Mouse (Mus musculus) embryonic stem cell, embryonic (primary cell): ENCODE data around the gene Fbxo6.

Experiments
- CTCF ChIA-PET, 4 experiments: fragments of 300-600 bp in 2 of 4; fragments of 350-600 bp in 2 of 4; sonication (Branson Sonifier 250); formaldehyde crosslinking; loops; one replicate each; lab custom pipeline; 2022; ENCODE audit warnings: inconsistent platforms in 2 of 4; lab: Charles Lee
- POLR2A ChIA-PET, 4 experiments: fragments of 300-600 bp in 2 of 4; fragments of 350-600 bp in 2 of 4; sonication (Branson Sonifier 250); formaldehyde crosslinking; loops; one replicate each; lab custom pipeline; 2022; ENCODE audit warnings: antibody characterized with exemption in 4 of 4, inconsistent platforms in 1 of 4; lab: Charles Lee

Fbxo6 gene

DNA sequence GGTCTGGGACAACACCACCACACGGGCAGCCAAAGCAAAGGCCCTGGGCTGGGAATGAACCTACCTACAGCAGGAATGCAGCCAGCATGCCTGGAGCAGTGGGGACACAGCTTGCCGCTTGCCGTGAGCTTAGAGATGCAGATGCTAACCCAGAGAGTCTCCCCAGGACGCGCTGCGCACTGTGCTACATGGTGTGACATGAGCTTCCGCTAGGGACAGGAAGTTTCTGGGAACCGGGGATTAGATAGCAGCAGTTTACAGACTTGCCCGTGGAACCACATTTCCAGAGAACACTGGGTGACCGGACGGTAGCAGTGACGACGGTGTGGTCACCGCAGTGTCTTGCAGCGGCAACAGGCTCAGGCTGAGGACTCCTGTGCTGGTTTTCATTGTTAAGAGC is 17.6 kb upstream of the Fbxo6 start:
- POLR2A ChIA-PET = interaction anchor here (0.6 to 4.3 kb wide), 39 partner anchors 9 to 931 kb away, joined by 3 to 21 read pairs (median 5); partner anchors contain the start of genes Fbxo2 (in 2 of the 4), Fbxo44 (in 2 of the 4), Fbxo6 (in 2 of the 4) and Mtor (in 2 of the 4)
- CTCF ChIA-PET = interaction anchor here (0.5 to 8.7 kb wide), 85 partner anchors 8 to 512 kb away, joined by 3 to 192 read pairs (median 6); partner anchors contain the start of genes Disp3 (in 4 of the 4), Fbxo2 (in 2 of the 4), Fbxo44 (in 2 of the 4) and Fbxo6 (in 1 of the 4)

DNA sequence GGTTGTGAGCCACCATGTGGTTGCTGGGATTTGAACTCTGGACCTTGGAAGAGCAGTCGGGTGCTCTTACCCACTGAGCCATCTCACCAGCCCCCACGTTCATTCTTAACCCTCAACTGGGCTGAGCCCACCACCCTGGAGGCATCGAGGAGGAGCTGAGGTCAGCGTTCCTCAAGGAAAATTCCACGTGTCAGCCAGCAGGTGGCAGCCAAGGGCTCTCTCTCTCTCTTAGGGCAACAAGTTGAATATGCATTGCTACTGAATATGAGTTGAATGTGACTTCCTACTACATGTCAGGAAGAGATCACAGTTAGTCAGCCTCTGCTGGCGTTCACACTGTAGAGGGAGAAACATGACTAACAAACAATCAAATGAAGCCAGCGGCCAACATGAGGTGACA is 16.3 kb upstream of the Fbxo6 start:
- CTCF ChIA-PET = interaction anchor here (0.5 to 8.7 kb wide), 88 partner anchors 7 to 1584 kb away, joined by 3 to 192 read pairs (median 4); partner anchors contain the start of genes Disp3 (in 4 of the 4), Fbxo2 (in 2 of the 4), Fbxo44 (in 2 of the 4) and Draxin (in 1 of the 4)
- POLR2A ChIA-PET = interaction anchor here in 3 of 4 experiments (0.5 to 4.3 kb wide), 17 partner anchors 8 to 443 kb away, joined by 3 to 21 read pairs (median 5); partner anchors contain the start of genes Fbxo2 (in 2 of the 3), Fbxo44 (in 2 of the 3), Draxin (in 1 of the 3) and Mad2l2 (in 1 of the 3)

DNA sequence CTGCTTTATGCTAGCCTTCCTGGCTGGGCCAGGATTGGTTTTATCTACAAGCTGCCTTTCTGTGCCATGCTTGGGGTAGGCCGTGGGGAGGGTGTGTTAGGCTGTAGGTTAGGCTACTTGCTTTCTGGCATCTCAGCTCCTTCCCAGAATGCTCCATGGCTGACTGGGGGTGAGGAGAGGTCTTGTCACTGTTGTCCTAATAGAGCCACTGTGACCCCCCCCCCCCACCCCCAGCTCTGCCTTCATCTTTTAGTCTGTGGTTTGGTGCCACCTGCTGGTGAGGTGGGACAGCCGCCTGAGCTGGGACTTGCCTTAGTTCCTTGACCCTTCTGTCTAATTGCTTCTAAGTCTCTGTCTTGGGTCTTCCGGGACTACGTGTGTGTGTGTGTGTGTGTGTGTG is 15.0 kb upstream of the Fbxo6 start:
- CTCF ChIA-PET = interaction anchor here (0.5 to 8.7 kb wide), 120 partner anchors 8 to 1913 kb away, joined by 3 to 192 read pairs (median 4); partner anchors contain the start of genes Disp3 (in 3 of the 4), Draxin (in 2 of the 4), Fbxo6 (in 2 of the 4) and Agtrap (in 1 of the 4)
- POLR2A ChIA-PET = interaction anchor here (0.6 to 2.2 kb wide), 23 partner anchors 8 to 462 kb away, joined by 3 to 8 read pairs (median 3); partner anchors contain the start of gene Plod1 (in 1 of the 4)

DNA sequence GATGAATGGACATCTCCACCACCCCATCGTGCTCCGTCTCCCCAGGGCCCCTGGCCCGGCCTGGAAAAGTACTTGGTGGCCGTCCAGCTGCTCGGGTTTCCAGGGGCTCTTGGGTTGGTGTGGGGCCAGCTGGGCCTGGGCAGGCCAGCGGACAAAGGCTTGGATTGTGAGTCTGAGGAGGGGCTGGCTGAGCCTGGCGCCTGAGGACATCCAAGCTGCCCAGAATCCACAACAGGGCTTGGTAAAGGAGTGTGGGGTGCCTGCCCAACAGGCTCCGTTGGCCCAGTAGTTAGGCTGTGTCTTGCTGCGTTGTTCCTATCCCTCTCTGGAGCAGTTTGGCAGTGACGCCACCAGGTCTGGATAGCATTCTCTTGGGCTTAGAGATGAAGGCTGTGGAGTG is 14.5 kb upstream of the Fbxo6 start:
- POLR2A ChIA-PET = interaction anchor here (0.7 to 2.2 kb wide), 19 partner anchors 8 to 463 kb away, joined by 3 to 8 read pairs (median 4); partner anchors contain the start of gene Plod1 (in 1 of the 4)
- CTCF ChIA-PET = interaction anchor here (0.6 to 8.7 kb wide), 96 partner anchors 7 to 1913 kb away, joined by 3 to 192 read pairs (median 5); partner anchors contain the start of genes Disp3 (in 3 of the 4), Draxin (in 2 of the 4), Fbxo6 (in 2 of the 4) and Mad2l2 (in 1 of the 4)

DNA sequence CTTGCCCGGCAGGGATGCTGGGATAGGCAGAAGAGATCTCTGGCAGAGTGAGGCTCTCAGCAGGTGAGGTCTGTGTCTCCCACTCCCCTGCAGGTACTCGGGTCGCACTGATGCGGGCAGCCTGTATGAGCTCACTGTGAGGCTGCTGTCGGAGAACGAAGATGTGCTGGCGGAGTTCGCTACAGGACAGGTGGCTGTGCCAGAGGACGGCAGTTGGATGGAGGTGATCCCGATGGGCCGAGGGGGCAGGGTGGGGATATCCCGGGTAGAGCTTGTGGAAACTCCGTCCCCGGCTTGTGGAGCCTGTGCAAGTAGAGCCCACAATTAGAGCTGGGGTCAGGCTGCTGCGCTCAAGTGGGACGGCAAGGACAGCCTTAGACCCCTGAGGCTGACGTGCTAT is 13.6 kb upstream of the Fbxo6 start:
- ChIA-PET POLR2A (interaction anchor here in 2 of 4 experiments (0.9 to 2.3 kb wide), 9 partner anchors 11 to 269 kb away, joined by 3 to 9 read pairs (median 5); partner anchors contain the start of gene Fbxo6 (in 1 of the 2)), CTCF (interaction anchor here (0.6 to 8.7 kb wide), 22 partner anchors 9 to 439 kb away, joined by 3 to 192 read pairs (median 8); partner anchors contain the start of genes Disp3 (in 2 of the 4), Fbxo6 (in 1 of the 4), Mtor (in 1 of the 4) and Nppb (in 1 of the 4))

DNA sequence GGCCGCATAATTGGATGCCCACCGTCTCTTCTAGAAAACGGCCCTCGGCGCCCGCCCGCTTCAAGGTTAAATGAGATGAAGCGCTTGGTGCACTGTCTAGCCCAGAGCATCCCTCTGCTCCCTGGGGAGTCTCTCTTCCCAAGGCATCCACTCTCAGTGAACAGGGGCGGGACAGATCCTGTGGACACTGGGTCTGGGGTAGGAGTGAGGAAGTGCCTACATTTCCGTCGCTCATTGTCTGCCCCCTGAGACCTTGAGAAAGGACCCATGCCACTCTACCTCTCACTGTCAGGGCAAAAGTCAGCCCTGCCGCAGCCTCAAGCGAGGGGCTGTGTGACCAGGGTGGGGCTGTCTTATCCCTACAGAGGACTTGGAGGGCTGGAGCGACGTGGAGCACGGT is 12.5 kb upstream of the Fbxo6 start:
- ChIA-PET CTCF (interaction anchor here (0.5 to 8.7 kb wide), 36 partner anchors 9 to 1043 kb away, joined by 3 to 192 read pairs (median 4); partner anchors contain the start of genes Disp3 (in 2 of the 4), Fbxo6 (in 1 of the 4), Mtor (in 1 of the 4) and Nppb (in 1 of the 4)), POLR2A (interaction anchor here in 3 of 4 experiments (0.5 to 2.3 kb wide), 17 partner anchors 9 to 204 kb away, joined by 3 to 9 read pairs (median 3); partner anchors contain the start of gene Fbxo6 (in 3 of the 3))

DNA sequence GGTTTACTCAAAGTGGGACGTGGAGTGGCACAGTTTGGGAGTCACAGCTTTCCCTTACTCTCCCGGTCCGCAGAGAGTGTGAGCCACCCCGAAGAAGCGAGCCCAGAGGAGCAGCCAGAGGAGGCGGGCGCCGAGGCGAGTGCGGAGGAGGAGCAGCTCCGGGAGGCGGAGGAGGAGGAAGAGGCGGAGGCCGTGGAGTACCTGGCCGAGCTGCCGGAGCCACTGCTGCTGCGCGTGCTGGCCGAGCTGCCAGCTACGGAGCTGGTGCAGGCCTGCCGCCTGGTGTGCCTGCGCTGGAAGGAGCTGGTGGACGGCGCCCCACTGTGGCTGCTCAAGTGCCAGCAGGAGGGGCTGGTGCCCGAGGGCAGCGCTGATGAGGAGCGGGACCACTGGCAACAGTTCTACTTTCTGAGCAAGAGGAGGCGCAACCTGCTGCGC is 12.1 kb upstream of the Fbxo6 start:
- ChIA-PET POLR2A (interaction anchor here in 3 of 4 experiments (0.5 to 2.3 kb wide), 15 partner anchors 9 to 201 kb away, joined by 3 to 9 read pairs (median 3); partner anchors contain the start of gene Fbxo6 (in 3 of the 3)), CTCF (interaction anchor here (0.5 to 8.7 kb wide), 28 partner anchors 9 to 285 kb away, joined by 3 to 192 read pairs (median 4); partner anchors contain the start of genes Disp3 (in 1 of the 4), Fbxo6 (in 1 of the 4) and Mtor (in 1 of the 4))

DNA sequence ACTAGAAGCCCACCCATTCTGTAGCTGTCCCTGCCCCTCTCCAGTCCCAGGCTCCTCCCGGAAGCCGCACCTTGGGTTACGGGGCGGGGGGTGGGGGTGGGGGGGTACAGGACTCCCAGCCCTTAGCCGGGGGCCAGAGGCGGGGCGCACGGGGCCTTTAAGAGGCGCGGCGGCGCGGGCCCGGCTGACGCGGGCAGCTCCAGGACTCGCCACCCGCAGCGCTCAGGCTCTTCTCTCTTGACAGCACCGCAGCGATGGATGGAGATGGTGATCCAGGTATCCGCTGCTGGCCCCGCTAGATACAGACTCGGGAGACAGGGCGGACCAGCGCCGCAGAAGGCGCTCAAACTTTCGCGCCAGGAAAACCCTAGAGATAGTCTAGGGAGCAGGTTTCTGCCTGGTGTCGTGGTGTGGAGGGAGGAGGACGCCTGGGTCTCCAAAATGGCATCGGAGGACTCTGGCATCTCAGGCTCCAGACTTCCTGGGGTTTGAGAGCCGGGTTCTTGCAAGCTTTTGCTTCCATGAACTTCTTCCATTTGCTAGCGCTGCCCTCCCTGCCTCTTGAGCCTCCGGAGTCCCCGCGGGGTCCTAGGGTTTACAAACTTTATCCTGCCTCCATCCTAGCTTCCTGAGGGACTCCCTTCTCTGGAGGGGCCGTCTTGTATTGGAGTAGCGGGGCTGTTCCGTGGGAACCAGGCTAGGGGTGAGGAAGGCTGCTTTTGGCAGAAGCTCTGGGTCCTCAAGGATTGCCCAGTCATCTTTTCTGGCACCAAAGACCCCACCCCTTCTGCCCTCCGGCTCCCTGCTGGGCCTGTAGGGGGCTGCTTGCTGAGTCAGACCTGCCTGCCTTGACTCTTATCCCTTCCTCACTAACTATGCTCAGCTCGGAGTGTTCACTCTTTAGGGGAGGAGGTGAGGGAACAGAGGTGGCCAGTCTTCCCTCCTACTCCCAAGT is 8.8 kb upstream of the Fbxo6 start, which contains the start of the genes Fbxo44 and Fbxo2:
TSS of gene Fbxo44 (minus strand) at position 47 of the 955 bp plus-strand sequence.
TSS of gene Fbxo2 (plus strand) at position 186 of the 955 bp plus-strand sequence.
- POLR2A ChIA-PET = interaction anchor here (0.7 to 8.4 kb wide), 52 partner anchors 8 to 466 kb away, joined by 3 to 79 read pairs (median 6); partner anchors contain the start of genes Clcn6 (in 3 of the 4), Fbxo6 (in 3 of the 4), Mthfr (in 3 of the 4) and Draxin (in 2 of the 4)
- CTCF ChIA-PET = interaction anchor here (0.5 to 3.4 kb wide), 32 partner anchors 8 to 444 kb away, joined by 3 to 43 read pairs (median 4); partner anchors contain the start of genes Fbxo6 (in 2 of the 4), Clcn6 (in 1 of the 4), Disp3 (in 1 of the 4) and Mthfr (in 1 of the 4)

DNA sequence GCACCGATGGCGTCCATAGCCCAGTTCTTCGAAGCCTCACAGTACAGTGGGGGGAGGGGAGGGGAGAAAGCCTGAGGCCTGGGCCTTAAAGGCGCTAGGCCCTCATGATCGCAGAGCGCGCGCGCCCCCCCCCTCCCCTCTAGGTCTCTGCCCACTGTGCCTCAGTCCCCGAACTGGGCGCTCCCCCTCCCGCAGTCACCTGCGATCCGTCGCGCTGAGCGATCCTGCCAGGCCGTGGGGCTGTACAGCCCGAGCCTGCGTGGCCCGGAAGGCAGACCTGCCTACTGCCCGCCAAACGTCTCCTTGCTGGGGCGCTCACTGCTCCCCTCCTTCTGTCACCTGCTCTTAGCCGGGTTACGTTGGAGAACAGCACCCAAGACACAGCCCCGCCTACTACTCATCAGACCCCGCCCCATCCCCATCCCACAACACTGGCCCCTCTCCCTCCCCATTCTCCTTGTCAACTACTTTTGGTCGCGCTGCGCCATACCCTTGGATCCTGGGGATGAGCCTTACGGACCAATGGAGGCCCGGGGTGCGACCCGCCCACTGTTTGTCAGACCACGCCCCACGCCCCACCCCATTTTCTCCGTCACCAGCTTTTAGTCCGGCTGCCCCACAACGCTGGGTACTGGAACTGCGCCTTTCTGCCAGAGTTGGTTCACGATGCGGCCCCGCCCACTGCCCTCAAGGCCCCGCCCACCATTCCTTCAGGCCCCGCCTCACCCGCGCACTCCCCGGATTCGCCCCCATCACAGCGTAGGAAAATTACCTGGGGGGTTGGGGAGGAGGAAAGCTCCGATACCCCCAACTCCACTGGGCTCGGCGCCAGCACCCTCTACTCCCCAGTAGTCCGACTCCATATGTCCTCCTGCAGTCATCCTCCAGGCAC is 7.8 kb upstream of the Fbxo6 start:
- POLR2A ChIA-PET = interaction anchor here (0.7 to 8.4 kb wide), 54 partner anchors 8 to 467 kb away, joined by 3 to 79 read pairs (median 6); partner anchors contain the start of genes Clcn6 (in 3 of the 4), Fbxo6 (in 3 of the 4), Mthfr (in 3 of the 4) and Draxin (in 2 of the 4)
- CTCF ChIA-PET = interaction anchor here (0.6 to 3.4 kb wide), 33 partner anchors 7 to 445 kb away, joined by 3 to 43 read pairs (median 4); partner anchors contain the start of genes Disp3 (in 2 of the 4), Fbxo6 (in 2 of the 4), Clcn6 (in 1 of the 4) and Mthfr (in 1 of the 4)

DNA sequence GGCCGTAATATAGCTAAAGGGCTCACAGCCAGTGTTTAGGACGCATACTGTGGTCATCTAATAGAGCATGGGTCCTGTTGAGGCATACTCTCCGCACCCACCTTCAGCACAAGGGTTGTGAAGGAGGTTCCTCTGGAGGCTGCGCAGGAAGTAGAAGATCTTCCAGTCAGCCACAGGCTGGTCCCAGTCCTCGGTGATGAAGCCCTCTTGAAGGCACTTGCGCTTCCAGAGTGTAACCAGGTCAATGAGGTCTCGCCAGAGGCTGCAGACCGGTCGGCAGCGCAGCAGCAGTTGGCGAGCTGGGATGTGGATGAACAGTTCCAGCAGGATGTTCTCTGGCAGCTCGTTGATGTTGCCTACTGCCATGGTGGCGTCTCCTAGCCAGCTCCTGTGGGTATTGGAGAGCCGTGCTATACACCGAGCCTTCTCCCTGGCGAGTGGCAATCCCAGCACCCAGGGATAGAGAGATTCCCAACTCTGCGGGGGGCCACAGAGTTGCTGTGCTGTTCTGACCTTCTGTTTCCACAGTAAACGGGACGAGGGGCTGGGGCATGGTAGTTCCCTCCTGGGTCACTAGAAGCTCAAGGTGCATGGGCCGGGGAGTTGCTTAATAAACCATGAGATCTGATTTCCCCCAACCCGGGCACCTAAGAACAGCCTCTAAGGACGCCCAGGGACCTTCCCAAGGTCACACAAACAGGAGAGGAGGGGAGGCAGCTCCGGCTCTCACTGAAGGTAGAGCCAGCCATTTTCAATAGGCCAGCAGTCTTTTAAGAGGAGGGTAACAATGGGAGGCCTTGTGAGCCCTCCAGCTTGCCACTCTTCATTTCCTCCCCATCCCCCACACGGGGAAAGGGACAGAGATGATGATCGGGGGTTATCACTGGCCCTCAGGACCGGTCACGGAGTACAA is 6.8 kb upstream of the Fbxo6 start:
- POLR2A ChIA-PET = interaction anchor here in 3 of 4 experiments (0.6 to 8.4 kb wide), 25 partner anchors 8 to 442 kb away, joined by 3 to 79 read pairs (median 4); partner anchors contain the start of genes Clcn6 (in 1 of the 3), Mthfr (in 1 of the 3) and Mtor (in 1 of the 3)
- CTCF ChIA-PET = interaction anchor here (0.7 to 3.4 kb wide), 11 partner anchors 8 to 129 kb away, joined by 3 to 26 read pairs (median 4); partner anchors contain the start of gene Disp3 (in 1 of the 4)

DNA sequence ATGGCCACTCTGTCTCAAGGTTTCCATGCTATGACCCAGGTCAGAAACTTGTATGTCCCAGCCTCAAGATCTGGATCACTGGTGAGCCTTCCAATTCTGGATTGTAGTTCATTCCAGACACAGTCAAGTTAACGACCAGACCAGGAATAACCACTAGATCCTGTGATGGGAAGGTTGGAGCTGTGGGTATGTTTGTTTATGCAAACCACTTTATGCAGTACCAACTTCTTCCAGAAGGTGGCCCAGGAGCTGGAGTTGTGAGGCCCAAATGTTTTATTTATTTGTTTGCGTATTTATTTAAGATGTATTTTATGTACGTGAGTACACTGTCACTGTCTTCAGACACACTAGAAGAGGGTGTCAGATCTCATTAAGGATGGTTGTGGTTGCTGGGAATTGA is 3.0 kb upstream of the Fbxo6 start:
- ChIA-PET POLR2A (interaction anchor here (0.6 to 8.4 kb wide), 18 partner anchors 9 to 459 kb away, joined by 3 to 141 read pairs (median 4); partner anchors contain the start of genes Clcn6 (in 1 of the 4), Draxin (in 1 of the 4), Mad2l2 (in 1 of the 4) and Mthfr (in 1 of the 4)), CTCF (interaction anchor here (0.5 to 3.0 kb wide), 34 partner anchors 9 to 437 kb away, joined by 3 to 17 read pairs (median 4); partner anchors contain the start of genes Disp3 (in 1 of the 4) and Plod1 (in 1 of the 4))

DNA sequence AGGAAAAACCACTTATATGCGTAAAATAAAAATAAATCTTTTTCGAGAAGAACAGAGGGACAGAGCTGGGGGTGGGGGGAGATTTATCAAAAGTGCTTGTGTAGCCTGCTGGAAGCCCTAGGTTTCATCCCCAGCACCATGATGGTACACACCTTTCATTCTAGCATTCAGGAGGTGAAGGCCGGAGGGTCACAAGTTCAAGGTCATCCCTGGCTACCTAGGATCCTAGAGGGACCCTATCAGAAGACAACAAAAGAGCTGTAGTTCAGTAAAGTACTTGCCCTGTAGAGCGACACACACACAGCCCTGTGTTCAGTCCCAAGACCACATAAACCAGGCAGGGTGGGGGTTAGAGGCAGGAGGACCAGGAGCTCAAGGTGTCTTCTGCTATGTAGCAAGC is 2.1 kb upstream of the Fbxo6 start:
- POLR2A ChIA-PET = interaction anchor here (0.5 to 8.4 kb wide), 17 partner anchors 10 to 1299 kb away, joined by 3 to 141 read pairs (median 4); partner anchors contain the start of genes Clcn6 (in 2 of the 4), Draxin (in 1 of the 4), Mad2l2 (in 1 of the 4) and Mthfr (in 1 of the 4)
- CTCF ChIA-PET = interaction anchor here (0.5 to 3.0 kb wide), 23 partner anchors 9 to 438 kb away, joined by 3 to 17 read pairs (median 6); no protein-coding TSS in a partner anchor

DNA sequence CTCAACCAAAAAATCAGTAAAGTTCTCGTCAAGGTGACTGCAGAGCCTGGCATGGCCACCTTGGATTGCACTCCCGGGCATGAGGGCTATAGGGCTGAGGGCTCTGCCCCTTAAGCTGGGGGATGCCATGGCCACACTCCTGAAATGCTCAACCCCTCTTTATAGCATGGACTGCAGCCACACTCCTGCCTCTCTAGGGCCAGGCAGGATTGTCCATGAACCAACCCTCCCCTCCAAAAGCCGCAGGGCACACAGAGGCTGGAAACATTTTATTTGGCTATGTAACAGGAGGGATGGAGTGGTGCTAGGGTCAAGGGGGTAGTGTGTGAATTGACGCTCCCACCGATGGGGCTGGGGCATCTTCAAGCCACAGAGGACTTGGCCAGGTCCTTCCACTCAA is 607 bp upstream of the Fbxo6 start:
- POLR2A ChIA-PET = interaction anchor here (0.6 to 8.0 kb wide), 36 partner anchors 8 to 224 kb away, joined by 3 to 141 read pairs (median 4); partner anchors contain the start of genes Fbxo2 (in 3 of the 4), Fbxo44 (in 3 of the 4), Draxin (in 2 of the 4) and Mad2l2 (in 2 of the 4)
- CTCF ChIA-PET = interaction anchor here (0.7 to 2.3 kb wide), 23 partner anchors 7 to 192 kb away, joined by 3 to 28 read pairs (median 6); partner anchors contain the start of genes Draxin (in 2 of the 4), Fbxo2 (in 2 of the 4), Fbxo44 (in 2 of the 4) and Mad2l2 (in 2 of the 4)
